Mouse (Mus musculus) limb, embryonic 14.5 days (tissue): ENCODE results near the gene Cachd1. TPM values are rescaled to one million over a fixed set of nuclear protein-coding genes. Genes with fewer than 3 reads are reported as not detected.
A peak's percentile ranks its signal among the peaks of the same experiment; 100 is the strongest.

Experiments
- ATAC-seq: fragments of 200-750 bp; cut with Nextera tagmentation; 2 replicates; pipeline ENCODE4 v1.8.0; 2017; ENCODE audit warnings: low read depth, moderate number of reproducible peaks, moderate TSS enrichment; ENCODE audit not compliant: low FRiP score
- DNase-seq: peaks from one replicate; pipeline ENCODE4 v3.0.0-alpha.2; 2015; ENCODE audit warnings: low spot score
- H3K27ac ChIP-seq: fragments of 300-500 bp; sonication (generic); replicated peaks from 2 replicates; pipeline ENCODE4 v1.5.1; 2014; ENCODE audit warnings: low read depth, mild to moderate bottlenecking, low read length, moderate library complexity, mixed read lengths
- H3K27me3 ChIP-seq: fragments of 300-500 bp; sonication (generic); 2 replicates; pipeline ENCODE4 v1.6.1; 2014; ENCODE audit warnings: low read length, mixed read lengths; ENCODE audit not compliant: control insufficient read depth, insufficient read depth
- H3K36me3 ChIP-seq: fragments of 300-500 bp; sonication (generic); 2 replicates; pipeline ENCODE4 v1.6.1; 2014; ENCODE audit warnings: mild to moderate bottlenecking, low read length, moderate library complexity, mixed read lengths; ENCODE audit not compliant: control insufficient read depth, insufficient read depth
- H3K4me1 ChIP-seq: fragments of 300-500 bp; sonication (generic); 2 replicates; pipeline ENCODE4 v1.6.1; 2014; ENCODE audit warnings: antibody characterized with exemption, low read length, mixed read lengths; ENCODE audit not compliant: control insufficient read depth, insufficient read depth
- H3K4me2 ChIP-seq: fragments of 300-500 bp; sonication (generic); replicated peaks from 2 replicates; pipeline ENCODE4 v1.6.1; 2014; ENCODE audit warnings: low read depth, mild to moderate bottlenecking, low read length, moderate library complexity; ENCODE audit not compliant: severe bottlenecking
- H3K4me3 ChIP-seq: fragments of 300-500 bp; sonication (generic); replicated peaks from 2 replicates; pipeline ENCODE4 v1.5.1; 2014; ENCODE audit warnings: low read length
- H3K9ac ChIP-seq: fragments of 300-500 bp; sonication (generic); 2 replicates; pipeline ENCODE4 v1.6.1; 2014; ENCODE audit warnings: mild to moderate bottlenecking, low read depth, low read length, moderate library complexity; ENCODE audit not compliant: severe bottlenecking
- H3K9me3 ChIP-seq: fragments of 300-500 bp; sonication (generic); 2 replicates; pipeline ENCODE4 v1.6.1; 2016; ENCODE audit warnings: low read length; ENCODE audit not compliant: control insufficient read depth
- POLR2A ChIP-seq: fragments of 200-500 bp; IDR thresholded peaks from 2 replicates; pipeline ENCODE4 v1.8.0; 2012; ENCODE audit warnings: inconsistent platforms, mild to moderate bottlenecking, moderate library complexity, borderline replicate concordance; ENCODE audit not compliant: insufficient read depth, insufficient read length; ENCODE audit errors: extremely low read depth
- WGBS: fragments of 180-500 bp; shearing (Covaris S2); extraction: QIAGEN DNeasy Blood & Tissue Kit; methylation state at CpG from one replicate; pipeline ENCODE4 v1.1.7; 2014; 5-methylcytosine and 5-hydroxymethylcytosine counted together
- polyA plus RNA-seq, 2 experiments: library from polyadenylated mRNA; depleted of rRNA in 1 of 2; stranded (reverse) in 1 of 2; unstranded in 1 of 2; fragments of >200 nt; fragmentation: Nextera tagmentation in 1 of 2; extraction: Ambion mirVana in 1 of 2; gene quantifications; 2 replicates each; pipeline versions ENCODE4 v1.2.1 to v1.2.3; 2012 to 2014

Gene Cachd1
- polyA plus RNA-seq, 2 experiments: 37.3 to 103 TPM

DNA sequence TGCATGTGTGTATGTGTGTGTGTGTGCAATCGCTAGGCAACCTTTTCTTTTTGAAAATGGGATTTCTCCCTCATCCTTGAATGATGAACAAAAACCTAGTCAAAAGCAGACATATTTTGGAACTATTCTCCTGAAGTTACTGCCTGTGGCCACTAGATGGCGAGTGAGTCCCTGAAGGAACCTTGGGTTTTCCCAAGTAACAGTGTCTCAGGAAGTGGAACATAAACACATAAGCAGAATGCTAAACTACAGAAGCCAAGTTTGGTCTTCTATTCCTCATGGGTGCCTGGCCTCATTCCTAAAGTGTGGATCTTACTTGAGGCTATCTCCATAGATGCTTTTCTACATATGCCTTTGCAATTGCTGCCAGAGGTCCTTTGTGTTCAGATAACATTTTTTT, 221.7 kb downstream of the Cachd1 start:
- Histone ChIP-seq H3K27me3 (no peaks in the 10 kb centered on the region), H3K36me3 (peaks cover 69% of the 10 kb centered on the region), H3K4me2 (no peak overlapping the region), H3K9me3 (no peaks in the 10 kb centered on the region), H3K27ac (no peak overlapping the region), H3K4me3 (no peak overlapping the region), H3K4me1 (no peaks in the 10 kb centered on the region), H3K9ac (no peak overlapping the region)
- DNase-seq (peak; percentile 61), ATAC-seq (peak; percentile 16; the same call in 1 of the 2 replicates)
- TF ChIP-seq POLR2A: no peak
- 24% methylated on average over 2 of the region's 2 CpGs for WGBS

DNA sequence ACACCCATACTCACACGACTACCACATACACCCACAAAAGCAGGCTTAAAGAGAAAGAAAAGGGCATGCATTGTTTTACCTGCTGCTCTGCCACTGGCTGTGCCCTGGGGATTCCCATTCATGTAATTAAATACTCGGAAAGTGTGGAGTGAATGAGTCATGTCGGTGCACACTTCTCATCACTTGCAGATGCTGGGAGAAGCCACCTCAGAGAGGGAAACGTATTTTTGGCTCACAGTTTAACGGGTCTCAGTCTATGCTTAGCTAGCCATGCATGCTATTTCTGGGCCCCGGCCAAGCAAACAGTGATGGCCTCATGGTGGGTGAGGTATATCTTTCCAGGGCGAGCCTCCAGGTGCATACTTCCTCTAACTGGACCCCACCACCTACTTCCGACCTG, 222.4 kb downstream of the Cachd1 start:
- H3K9ac ChIP-seq: no peak overlapping the region
- DNase-seq (no peak), ATAC-seq (no peak)
- no peaks in the 10 kb centered on the region for H3K9me3 ChIP-seq
- no peaks in the 10 kb centered on the region for H3K27me3 ChIP-seq
- H3K4me2 ChIP-seq: no peak overlapping the region
- no peak for TF ChIP-seq POLR2A
- no peak overlapping the region for H3K27ac ChIP-seq
- H3K36me3 ChIP-seq: peaks cover 63% of the 10 kb centered on the region
- no peak overlapping the region for H3K4me3 ChIP-seq
- H3K4me1 ChIP-seq: no peaks in the 10 kb centered on the region
- WGBS: 82% methylated on average over 8 of the region's 8 CpGs

DNA sequence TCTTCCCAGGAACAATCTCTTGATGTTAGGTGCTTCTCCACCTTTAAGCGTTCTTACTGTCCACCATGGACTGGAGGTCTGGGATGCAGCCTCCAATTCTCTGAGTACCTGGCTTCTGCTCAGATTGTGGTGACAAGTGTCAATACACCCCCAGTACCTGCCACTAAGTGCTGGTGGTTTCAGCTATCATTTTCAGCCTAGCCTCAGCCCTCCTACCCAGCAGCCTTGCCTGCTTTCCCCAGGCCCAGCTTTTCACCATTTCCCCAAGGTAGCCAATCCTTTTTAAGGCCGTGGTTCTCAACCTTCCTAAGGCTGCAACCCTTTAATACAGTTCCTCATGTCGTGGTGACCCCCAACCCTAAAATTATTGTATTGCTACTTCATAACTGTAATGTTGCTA, 224.1 kb downstream of the Cachd1 start:
- no peak for TF ChIP-seq POLR2A
- WGBS: 92% methylated on average over 3 of the region's 3 CpGs
- Histone ChIP-seq H3K27me3 (no peaks in the 10 kb centered on the region), H3K4me3 (no peak overlapping the region), H3K9ac (no peak overlapping the region), H3K4me2 (no peak overlapping the region), H3K9me3 (no peaks in the 10 kb centered on the region), H3K36me3 (peaks cover 56% of the 10 kb centered on the region), H3K27ac (no peak overlapping the region), H3K4me1 (no peaks in the 10 kb centered on the region)
- no peak for DNase-seq
- ATAC-seq: no peak

DNA sequence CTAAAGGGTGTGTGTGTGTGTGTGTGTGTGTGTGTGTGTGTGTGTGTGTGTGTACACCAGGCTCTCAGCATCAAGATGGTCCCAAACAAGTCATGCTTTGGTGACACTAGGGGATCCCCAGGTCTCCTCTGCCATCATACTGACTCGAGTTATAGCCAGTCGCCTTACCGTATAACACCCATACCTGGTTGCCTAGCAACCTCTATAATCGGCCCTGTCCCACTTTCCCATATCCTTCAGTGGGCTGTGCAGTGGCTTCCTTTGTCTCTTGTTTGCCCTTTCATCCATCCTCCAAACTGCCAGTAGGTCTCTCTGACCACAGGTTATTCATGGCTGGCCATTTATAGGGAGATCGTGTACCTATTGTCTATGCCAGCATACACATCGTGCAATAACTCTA, 224.6 kb downstream of the Cachd1 start:
- Histone ChIP-seq H3K9me3 (no peaks in the 10 kb centered on the region), H3K27ac (no peak overlapping the region), H3K36me3 (peaks cover 57% of the 10 kb centered on the region), H3K4me2 (no peak overlapping the region), H3K9ac (no peak overlapping the region), H3K4me1 (no peaks in the 10 kb centered on the region), H3K27me3 (no peaks in the 10 kb centered on the region), H3K4me3 (no peak overlapping the region)
- no peak for TF ChIP-seq POLR2A
- 83% methylated on average over 6 of the region's 6 CpGs for WGBS
- ATAC-seq: no peak
- no peak for DNase-seq

DNA sequence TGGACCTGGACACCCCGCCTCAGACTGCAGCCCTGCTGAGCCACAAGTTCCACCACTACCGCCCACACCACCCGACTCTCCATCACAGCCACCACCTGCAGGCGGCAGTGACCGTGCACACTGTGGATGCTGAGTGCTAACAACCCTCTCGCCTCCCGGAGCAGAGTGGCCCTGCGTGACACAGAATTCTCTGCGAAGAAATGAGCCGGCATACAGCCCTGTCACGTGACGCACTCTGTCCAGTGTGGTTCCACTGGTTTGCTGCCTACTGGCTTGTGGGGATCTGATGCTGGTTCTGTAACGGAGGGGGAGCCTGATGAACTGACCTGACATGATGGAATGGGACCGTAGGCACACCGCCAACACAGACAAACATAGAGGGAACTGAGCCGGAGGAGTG, 226.5 kb downstream of the Cachd1 start:
- H3K9ac ChIP-seq: no peak overlapping the region
- WGBS: 92% methylated on average over 16 of the region's 16 CpGs
- H3K4me2 ChIP-seq: no peak overlapping the region
- ATAC-seq (no peak), DNase-seq (no peak)
- H3K36me3 ChIP-seq: peaks cover 48% of the 10 kb centered on the region
- no peak for TF ChIP-seq POLR2A
- no peaks in the 10 kb centered on the region for H3K9me3 ChIP-seq
- H3K27me3 ChIP-seq: no peaks in the 10 kb centered on the region
- H3K4me1 ChIP-seq: no peaks in the 10 kb centered on the region
- H3K4me3 ChIP-seq: no peak overlapping the region
- H3K27ac ChIP-seq: no peak overlapping the region

DNA sequence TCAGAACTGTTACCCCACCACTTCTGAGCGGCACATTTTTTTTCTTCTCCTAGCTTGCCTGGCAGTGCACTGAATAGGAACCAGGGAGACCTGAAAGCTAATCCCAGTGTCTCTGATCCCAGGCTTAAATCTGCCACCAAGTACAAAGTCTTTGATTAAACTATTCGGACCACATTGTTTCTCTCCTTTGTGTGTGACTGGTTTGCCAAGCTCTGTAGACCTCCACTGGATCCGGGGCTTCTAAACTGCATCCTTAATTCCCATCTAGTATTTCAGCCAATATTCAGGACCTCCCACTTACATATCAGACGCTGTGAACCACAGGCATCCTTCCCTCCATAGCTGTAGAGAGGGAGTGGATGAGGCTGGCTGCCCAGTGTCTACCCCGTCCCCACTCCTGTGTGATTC, 231.9 kb downstream of the Cachd1 start:
- no peaks in the 10 kb centered on the region for H3K4me1 ChIP-seq
- ATAC-seq (no peak), DNase-seq (no peak)
- H3K27me3 ChIP-seq: no peaks in the 10 kb centered on the region
- no peak overlapping the region for H3K9ac ChIP-seq
- WGBS: 77% methylated on average over 5 of the region's 5 CpGs
- TF ChIP-seq POLR2A: no peak
- H3K27ac ChIP-seq: no peak overlapping the region
- no peaks in the 10 kb centered on the region for H3K9me3 ChIP-seq
- H3K4me2 ChIP-seq: no peak overlapping the region
- H3K36me3 ChIP-seq: peaks cover 22% of the 10 kb centered on the region
- H3K4me3 ChIP-seq: no peak overlapping the region
